Mouse (Mus musculus) spleen, embryonic (tissue): ENCODE measurements around the gene Baiap2.

Experiments
- CTCF ChIA-PET: fragments of 350-600 bp; sonication (Branson Sonifier 250); formaldehyde crosslinking; loops from one replicate; lab custom pipeline; 2022; lab: Charles Lee

The Baiap2 gene

GRCm38 (mm10) chr11:120034306-120034705 is 91.7 kb downstream of the Baiap2 start:
- CTCF ChIA-PET: no interaction called here

DNA sequence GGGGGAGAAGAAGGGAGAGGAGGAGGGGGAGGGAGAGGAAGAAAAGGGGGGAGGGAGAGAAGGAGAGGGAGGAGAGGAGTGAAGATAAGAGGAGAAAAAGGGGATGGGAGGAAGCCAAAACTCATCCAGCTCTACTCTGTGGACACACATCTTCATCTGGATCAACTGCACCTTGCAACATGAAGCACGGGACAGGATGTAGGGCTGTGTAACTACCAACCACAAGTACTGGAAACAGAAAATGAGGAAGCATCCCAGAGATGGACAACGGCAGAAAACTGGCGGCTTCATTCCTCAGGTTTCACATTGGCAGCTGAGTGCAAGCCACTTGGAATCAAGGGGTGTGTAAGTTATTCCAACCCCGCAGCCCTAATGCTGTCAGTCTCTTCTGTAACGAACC is 92.2 kb downstream of the Baiap2 start:
- CTCF ChIA-PET: no interaction called here

DNA sequence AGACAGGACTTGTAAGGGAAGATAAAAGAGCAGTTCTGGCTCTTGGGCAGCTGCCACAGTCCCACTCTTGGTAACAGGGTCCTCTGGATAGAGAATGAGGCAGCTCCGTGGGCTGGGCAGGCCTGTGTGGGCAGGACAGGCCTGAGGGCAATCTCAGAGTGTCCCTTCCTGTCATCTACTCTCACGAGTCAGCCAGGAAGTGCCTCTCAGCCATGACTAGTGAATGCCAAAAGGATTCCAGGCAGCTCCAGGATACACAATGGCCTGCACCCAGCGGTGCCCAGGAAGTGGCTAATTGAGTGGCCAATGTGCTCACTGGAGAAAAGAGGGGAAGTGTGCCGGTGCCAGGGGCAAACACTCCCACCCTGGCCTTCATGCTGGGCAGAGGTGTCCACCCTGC is 97.0 kb downstream of the Baiap2 start:
- CTCF ChIA-PET: no interaction called here

DNA sequence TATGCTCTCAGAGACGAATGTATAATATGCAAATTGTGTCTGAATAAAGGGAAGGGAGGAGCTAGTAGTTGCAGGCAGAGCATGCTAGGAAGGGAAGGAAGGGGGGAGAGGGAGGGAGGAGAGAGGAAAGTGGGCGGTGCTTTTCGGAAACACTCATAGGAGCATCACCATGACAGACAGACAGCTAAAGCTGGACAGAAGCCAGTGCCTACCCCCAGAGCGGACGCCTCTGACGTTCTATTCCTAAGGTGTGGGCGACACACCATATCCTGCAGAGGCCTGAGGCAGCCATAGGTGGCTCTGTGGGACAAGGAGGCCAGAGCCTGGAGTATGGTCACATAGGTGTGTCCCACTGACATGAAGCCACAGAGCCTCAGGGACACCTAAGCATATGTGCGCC is 97.9 kb downstream of the Baiap2 start:
- CTCF ChIA-PET: no interaction called here

- CTCF ChIA-PET: no interaction called here
Measured at GRCm38 (mm10) chr11:120041191-120042123, 98.9 kb downstream of the Baiap2 start.

- CTCF ChIA-PET: no interaction called here
Measured at GRCm38 (mm10) chr11:120042141-120042838, 99.7 kb downstream of the Baiap2 start.

- CTCF ChIA-PET: no interaction called here
Measured at GRCm38 (mm10) chr11:120045341-120045740, 102.8 kb downstream of the Baiap2 start.

GRCm38 (mm10) chr11:120045839-120046552 is 103.4 kb downstream of the Baiap2 start:
- CTCF ChIA-PET: no interaction called here

GRCm38 (mm10) chr11:120046553-120047191 is 104.1 kb downstream of the Baiap2 start, which contains the start of gene Aatk:
Gene Aatk, minus strand, starts transcription at chr11:120047167.
- CTCF ChIA-PET: no interaction called here

DNA sequence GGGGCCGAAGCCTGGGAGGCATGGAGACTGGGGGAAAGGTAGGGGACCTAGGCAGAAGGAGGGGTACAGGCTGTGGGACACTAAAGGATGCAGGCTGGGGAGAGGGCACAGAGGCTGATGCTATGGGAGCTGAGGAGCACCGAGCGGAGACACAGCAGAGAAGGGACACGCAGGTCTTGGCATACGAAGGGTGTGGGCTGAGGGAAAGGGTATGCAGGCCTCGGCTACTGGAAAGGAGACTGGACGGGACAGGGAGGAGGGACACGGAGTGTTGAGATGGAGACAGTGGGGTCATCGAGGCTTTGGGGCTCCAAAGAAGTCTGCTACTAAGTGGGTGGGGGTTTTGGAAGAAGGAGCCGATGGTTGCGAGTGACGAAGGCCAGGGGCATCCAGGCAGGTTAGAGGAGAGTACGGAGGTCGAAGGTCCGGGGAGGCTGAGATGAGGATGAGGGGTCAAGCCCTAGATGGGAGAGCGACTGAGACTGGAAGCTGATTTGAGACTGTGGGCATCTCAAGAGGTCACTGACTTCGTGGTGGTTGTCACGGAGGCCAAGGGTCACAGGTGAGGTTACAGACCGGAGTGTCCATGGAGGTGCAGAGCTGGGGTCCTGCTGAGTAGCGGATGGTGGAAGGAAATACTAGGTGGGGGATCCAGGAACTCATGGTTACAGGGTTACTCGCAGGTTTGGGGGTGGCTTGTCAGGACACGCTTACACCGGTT is 105.1 kb downstream of the Baiap2 start:
- CTCF ChIA-PET: no interaction called here

DNA sequence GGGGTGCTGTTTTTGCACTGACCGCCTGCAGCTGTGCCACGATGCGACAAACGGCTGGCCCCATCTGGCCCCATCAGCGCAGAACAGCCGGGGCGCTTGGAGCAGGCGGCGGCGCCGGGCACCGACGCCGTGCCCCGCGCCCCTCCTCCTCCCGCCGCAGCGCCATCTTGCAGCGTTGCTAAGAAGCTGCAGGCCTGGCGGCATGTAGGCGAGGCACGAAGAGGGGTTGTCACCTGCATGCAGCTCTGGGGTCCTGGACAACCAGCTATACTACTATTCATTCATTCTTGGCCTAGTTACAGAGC is 105.6 kb downstream of the Baiap2 start:
- CTCF ChIA-PET: interaction anchor here (0.6 kb wide), 1 partner anchor 22 kb away, joined by 3 read pairs; no protein-coding TSS in a partner anchor

- CTCF ChIA-PET: no interaction called here
Measured at GRCm38 (mm10) chr11:120049067-120049466, 106.5 kb downstream of the Baiap2 start.

GRCm38 (mm10) chr11:120051124-120051811 is 108.7 kb downstream of the Baiap2 start:
- CTCF ChIA-PET: no interaction called here

- CTCF ChIA-PET: no interaction called here
Measured at GRCm38 (mm10) chr11:120052274-120052673, 109.7 kb downstream of the Baiap2 start.

- CTCF ChIA-PET: no interaction called here
Measured at GRCm38 (mm10) chr11:120053846-120054245, 111.3 kb downstream of the Baiap2 start.

DNA sequence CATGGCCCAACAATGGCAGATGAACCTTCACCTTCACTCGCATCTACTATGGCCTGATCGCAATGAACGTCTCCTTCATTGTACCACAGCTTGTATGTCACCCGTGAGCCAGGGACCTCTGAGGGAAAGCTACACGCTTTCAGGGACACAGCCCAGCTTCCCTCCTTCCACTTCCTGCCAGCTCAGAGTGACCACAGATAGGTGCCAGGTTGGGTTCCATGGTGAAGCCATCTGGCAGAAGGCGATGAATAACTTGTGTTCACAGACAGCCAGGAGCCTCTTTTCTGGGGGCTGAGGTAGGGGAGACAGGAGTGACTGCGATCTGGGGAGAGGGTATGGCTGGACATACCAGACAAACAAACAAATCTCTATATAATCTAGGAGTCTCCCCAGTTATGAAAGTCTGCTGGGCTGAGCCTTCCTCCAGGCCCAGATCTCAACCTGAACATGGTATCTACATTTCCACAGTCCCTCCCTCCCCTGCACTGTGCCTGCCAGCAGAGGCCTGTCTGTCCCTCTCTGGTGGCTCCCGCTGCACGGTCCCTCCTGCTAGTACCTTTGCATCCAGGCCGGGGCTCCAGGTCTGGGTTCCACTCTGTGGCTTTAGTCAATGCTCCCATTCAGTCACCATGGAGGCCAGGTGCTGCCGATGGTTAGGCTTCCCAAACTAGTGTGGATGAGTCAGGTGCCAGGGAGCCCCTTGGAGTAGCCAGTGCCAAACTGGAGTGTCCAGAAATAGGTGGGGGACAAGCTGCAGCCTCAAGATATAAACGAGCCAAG is 113.6 kb downstream of the Baiap2 start:
- CTCF ChIA-PET: no interaction called here
